Mouse (Mus musculus) hindbrain, embryonic 10.5 days (tissue): ENCODE measurements at regions not wholly inside any gene's neighbourhood (a gene's known extent, or its start where the extent isn't known, plus 50 kb on each side); places are given as distances from the start of the nearest gene placed in this dataset.

Source experiments
- DNase-seq: peaks from one replicate; pipeline ENCODE4 v3.0.0-alpha.2; 2017; ENCODE audit warnings: low spot score
- H3K27ac ChIP-seq: fragments of 300-500 bp; sonication (generic); 2 replicates; pipeline ENCODE4 v1.5.1; 2016; ENCODE audit warnings: mild to moderate bottlenecking, moderate library complexity
- H3K27me3 ChIP-seq: fragments of 300-500 bp; sonication (generic); 2 replicates; pipeline ENCODE4 v1.6.1; 2016; ENCODE audit warnings: mild to moderate bottlenecking; ENCODE audit not compliant: poor library complexity, insufficient read depth, severe bottlenecking
- H3K36me3 ChIP-seq: fragments of 300-500 bp; sonication (generic); 2 replicates; pipeline ENCODE4 v1.6.1; 2016; ENCODE audit warnings: mild to moderate bottlenecking, moderate library complexity
- H3K4me1 ChIP-seq: fragments of 300-500 bp; sonication (generic); replicated peaks from 2 replicates; pipeline ENCODE4 v1.6.1; 2016; ENCODE audit warnings: mild to moderate bottlenecking
- H3K4me3 ChIP-seq: fragments of 300-500 bp; sonication (generic); 2 replicates; pipeline ENCODE4 v1.5.1; 2016; ENCODE audit warnings: mild to moderate bottlenecking, moderate library complexity
- H3K9me3 ChIP-seq: fragments of 300-500 bp; sonication (generic); 2 replicates; pipeline ENCODE4 v1.6.1; 2016; ENCODE audit warnings: mild to moderate bottlenecking, moderate library complexity
- WGBS: fragments of 180-500 bp; shearing (Covaris S2); methylation state at CpG from one replicate; pipeline ENCODE4 v1.1.7; 2016; 5-methylcytosine and 5-hydroxymethylcytosine counted together

DNA sequence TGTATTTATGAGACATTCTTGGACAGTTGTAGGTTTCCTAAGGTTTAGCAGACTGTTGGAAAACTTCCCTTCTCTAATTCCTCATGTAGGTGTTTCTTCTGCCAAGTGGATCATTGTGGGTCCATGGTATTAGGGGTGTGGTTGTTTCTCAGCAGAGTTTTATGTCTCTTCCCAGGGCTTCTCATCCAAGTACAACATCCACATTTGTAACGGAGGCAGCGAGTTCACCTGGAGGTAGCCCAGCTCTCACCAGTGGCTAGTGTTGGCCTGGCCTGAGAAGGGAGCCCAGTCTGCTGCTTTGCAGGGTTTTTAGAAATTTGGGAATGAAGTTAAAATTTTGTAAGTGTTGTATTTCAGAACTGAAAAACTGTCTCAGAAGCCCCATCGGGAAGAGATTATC is 122.4 kb downstream of the Wnt5a start:
- 95% methylated on average over 3 of the region's 3 CpGs for WGBS
- Histone ChIP-seq H3K27me3 (no peaks in the 10 kb centered on the region), H3K4me3 (no peak overlapping the region), H3K9me3 (no peaks in the 10 kb centered on the region), H3K27ac (no peak overlapping the region), H3K4me1 (no peaks in the 10 kb centered on the region), H3K36me3 (no peaks in the 10 kb centered on the region)
- no peak for DNase-seq

DNA sequence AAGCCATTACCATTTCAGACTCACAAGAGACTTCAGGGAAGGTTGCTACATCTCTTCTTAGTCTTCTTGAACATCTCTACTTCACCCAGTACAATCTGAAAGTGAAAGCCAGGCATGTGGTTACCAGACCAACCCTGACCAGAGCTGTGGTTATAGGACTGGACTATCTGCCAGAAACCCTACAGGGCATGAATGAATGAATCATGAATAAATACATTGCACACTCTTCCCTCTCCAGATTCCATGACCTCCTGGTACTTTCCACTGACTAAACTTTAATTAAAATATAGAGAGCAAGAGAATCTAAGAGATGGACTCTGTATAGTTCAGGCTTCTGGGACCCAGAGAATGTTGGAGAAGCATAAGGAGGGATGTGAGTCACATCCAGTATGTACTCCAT is 130.6 kb downstream of the Wnt5a start:
- H3K4me3 ChIP-seq, result no peak overlapping the region
- no peaks in the 10 kb centered on the region for H3K9me3 ChIP-seq
- no peaks in the 10 kb centered on the region for H3K27me3 ChIP-seq
- H3K36me3 ChIP-seq, result no peaks in the 10 kb centered on the region
- no peak overlapping the region for H3K27ac ChIP-seq
- no peak for DNase-seq
- no peaks in the 10 kb centered on the region for H3K4me1 ChIP-seq

DNA sequence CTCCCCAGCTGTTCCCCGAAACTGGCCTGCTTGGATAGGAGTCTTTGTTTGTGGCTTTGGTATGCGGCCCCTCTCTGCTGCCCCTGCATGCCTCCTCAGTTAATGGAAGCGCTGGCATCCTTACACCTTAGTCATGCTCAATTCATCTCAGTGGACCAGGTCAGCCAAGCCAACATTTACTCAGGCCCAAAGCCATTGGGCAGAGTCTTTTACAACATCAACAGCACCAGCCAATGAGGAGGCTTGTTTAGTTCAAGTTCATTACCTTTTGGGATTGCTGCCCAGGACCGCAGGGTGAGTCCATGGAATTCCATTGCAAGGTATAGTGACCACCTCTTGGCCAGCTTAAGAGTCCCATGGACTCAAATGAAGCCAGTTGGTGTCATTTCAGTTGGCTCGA is 134.5 kb downstream of the Wnt5a start:
- DNase-seq, result no peak
- H3K36me3 ChIP-seq, result no peaks in the 10 kb centered on the region
- H3K4me3 ChIP-seq, result no peak overlapping the region
- H3K9me3 ChIP-seq, result no peaks in the 10 kb centered on the region
- H3K27me3 ChIP-seq, result no peaks in the 10 kb centered on the region
- H3K4me1 ChIP-seq, result no peaks in the 10 kb centered on the region
- 83% methylated on average over 5 of the region's 5 CpGs for whole genome bisulfite sequencing
- H3K27ac ChIP-seq, result no peak overlapping the region

DNA sequence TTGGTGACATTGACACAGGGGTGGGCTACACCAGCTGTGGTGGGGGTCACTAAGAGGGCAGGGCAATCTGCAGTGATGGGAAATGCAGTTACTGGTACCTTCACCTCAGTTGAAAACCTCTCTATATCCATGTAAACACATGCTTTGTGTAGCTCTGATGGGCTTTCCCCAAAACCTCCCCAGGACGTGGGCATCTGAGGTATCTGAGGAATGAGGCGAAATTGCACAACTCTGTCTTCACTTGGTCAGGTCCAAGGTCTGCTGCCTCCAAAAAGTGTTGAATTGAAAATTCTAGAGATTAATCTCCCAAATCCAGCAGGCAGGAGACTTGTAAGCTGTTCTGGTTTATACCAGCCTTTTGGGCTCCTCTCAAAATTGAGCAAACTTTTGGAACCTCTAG is 141.3 kb downstream of the Wnt5a start:
- no peak overlapping the region for H3K4me3 ChIP-seq
- no peak overlapping the region for H3K27ac ChIP-seq
- WGBS, result 86% methylated on average over 2 of the region's 2 CpGs
- H3K27me3 ChIP-seq, result no peaks in the 10 kb centered on the region
- H3K36me3 ChIP-seq, result no peaks in the 10 kb centered on the region
- H3K9me3 ChIP-seq, result no peaks in the 10 kb centered on the region
- H3K4me1 ChIP-seq, result 0 out of 2 replicates have a peak, but pooled peaks cover 5% of the 10 kb centered on the region
- DNase-seq, result no peak

DNA sequence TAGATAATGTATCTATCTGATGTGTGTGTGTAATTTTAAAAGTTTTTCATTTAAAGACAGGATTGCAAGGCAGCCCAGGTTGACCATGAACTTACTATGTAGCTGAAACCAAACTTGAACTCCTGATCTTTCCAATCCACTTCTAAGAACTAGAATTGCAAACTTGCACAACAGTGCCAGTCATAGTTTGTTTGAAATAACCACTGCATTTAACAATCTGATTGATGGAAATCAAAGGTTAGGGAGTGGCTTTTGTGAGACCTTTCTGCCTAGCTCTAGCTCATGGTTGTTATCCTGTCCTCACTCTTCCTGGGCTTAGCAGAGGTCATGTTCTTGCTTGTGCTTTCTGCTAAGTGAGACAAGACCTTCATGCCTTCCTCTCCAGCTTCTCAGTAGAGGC is 144.9 kb downstream of the Wnt5a start:
- 0 out of 2 replicates have a peak, but pooled peaks cover 10% of the 10 kb centered on the region for H3K4me1 ChIP-seq
- no peaks in the 10 kb centered on the region for H3K9me3 ChIP-seq
- no peak overlapping the region for H3K4me3 ChIP-seq
- no peak for DNase-seq
- no peaks in the 10 kb centered on the region for H3K27me3 ChIP-seq
- no peak overlapping the region for H3K27ac ChIP-seq
- H3K36me3 ChIP-seq, result no peaks in the 10 kb centered on the region

DNA sequence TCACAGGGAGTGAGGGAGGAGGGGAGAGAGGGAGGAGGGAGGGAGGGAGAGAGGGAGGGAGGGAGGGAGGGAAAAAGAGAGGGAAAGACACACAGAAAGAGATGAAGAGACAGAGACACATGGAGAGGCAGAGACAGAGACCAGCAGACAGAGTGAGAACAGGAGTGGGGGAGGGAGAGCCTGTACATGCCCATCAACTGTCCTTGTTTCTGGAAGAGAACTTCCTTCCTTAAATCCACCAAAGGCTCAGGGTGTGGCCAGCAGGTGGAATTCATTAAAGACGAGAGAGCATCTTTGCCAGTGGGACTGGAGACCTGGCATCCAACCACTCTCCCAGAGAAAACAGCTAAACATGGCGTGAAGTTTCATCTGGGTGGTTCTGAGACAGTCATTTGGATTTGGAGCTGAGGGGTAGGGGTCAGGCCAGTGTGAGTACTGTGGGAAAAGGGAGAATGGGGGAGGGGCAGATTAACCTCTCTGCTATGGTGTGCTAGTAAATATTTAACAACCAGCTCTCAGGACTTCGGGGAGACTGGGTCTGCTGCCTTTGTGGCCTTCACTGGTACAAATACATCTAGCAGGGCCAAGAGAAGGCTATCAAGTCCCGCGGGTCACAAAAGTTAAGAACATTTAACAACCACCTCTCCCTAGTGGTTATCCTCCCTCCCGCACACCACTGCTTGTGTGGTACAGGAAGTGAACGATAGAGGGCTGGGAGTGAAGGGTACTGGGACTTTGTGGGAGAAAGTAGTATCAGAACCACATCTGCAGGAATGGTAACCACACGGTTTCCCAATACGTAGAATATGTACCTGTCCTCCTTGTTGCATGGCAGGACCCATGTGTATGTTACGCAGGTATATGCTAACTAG is 148.7 kb downstream of the Wnt5a start:
- no peaks in the 10 kb centered on the region for H3K9me3 ChIP-seq
- H3K27me3 ChIP-seq, result no peaks in the 10 kb centered on the region
- H3K36me3 ChIP-seq, result no peaks in the 10 kb centered on the region
- 81% methylated on average over 10 of the region's 10 CpGs for WGBS
- DNase-seq, result no peak
- H3K4me3 ChIP-seq, result no peak overlapping the region
- 0 out of 2 replicates have a peak, but pooled peaks cover 10% of the 10 kb centered on the region for H3K4me1 ChIP-seq
- no peak overlapping the region for H3K27ac ChIP-seq

DNA sequence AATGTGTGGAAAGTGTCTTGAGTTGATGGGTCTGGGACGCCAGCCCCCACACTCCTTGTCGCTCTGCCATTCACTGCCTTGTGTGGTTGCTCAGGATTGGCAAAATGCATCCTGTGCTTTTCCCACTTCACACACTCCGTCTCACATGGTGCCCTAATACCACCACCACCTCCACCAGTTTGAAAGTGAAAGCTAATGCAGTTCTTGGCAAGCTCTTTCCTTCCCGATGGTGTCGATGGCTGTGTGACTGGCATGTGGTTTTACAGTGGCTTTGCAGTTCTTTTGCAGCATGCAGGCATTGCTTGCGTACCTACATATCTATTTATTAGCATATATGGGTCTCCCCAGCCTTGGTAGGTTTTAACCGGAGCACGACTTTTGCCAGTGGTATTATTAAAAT is 152.7 kb downstream of the Wnt5a start:
- Histone ChIP-seq H3K27ac (no peak overlapping the region), H3K4me1 (0 out of 2 replicates have a peak, but pooled peaks cover 5% of the 10 kb centered on the region), H3K9me3 (no peaks in the 10 kb centered on the region), H3K36me3 (no peaks in the 10 kb centered on the region), H3K27me3 (no peaks in the 10 kb centered on the region), H3K4me3 (no peak overlapping the region)
- WGBS, result 93% methylated on average over 8 of the region's 8 CpGs
- no peak for DNase-seq

DNA sequence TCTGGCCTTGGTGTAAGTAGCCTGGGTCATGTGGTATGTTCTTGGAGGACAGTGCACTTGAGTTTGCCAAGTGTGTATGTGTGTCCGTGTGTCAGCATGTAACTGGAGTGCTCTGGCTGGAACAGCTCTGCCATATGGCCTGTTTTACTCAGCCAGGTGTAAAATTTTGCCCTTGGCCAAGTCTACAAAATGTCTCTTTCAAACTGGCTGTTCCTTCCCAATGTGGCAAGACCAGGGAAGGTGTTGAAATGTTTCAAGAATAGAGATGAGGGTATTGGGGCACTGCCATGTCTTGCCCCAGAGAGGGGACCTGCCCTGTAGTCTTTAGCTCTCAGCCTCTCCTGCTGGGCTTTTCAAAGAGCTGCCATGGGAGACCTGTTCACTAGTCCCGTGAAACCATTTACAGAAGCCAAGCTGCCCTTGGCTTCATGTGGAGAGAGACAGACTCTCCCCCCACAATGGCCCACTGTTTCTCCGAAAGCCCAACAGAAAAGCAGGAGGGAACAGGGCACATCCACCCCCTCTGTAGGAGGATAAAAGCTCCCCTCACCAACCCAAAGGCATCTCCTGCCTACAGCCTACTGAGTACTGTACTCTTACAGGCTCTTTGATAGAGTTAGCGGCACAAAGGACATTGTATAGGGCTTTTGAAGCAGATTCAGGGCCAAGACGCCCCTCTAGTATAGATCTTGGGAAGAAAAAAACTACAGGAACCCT is 156.5 kb downstream of the Wnt5a start:
- H3K27ac ChIP-seq, result no peak overlapping the region
- 48% methylated on average over 5 of the region's 5 CpGs for WGBS
- DNase-seq, result no peak
- no peaks in the 10 kb centered on the region for H3K27me3 ChIP-seq
- no peaks in the 10 kb centered on the region for H3K36me3 ChIP-seq
- peaks cover 14% of the 10 kb centered on the region for H3K4me1 ChIP-seq
- H3K9me3 ChIP-seq, result no peaks in the 10 kb centered on the region
- no peak overlapping the region for H3K4me3 ChIP-seq

DNA sequence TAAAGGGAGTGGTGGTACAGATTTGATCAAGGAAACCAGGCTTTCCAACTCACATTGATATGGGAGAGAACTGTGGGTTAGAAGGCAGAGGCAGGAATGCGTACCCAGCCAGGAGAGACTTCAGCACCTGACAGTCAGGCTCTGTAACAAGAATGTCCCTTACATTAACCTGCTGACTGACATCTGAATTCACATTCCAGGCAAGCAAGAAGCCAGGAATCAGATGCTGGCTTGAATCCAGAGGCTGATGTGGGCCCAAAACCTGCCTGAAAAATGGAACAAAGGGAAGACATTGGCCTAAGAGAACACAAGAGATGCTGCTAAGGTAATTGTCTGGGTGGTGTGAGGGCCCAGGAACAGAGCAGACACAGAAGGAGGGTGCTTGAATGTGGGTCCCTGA is 158.8 kb downstream of the Wnt5a start:
- H3K4me1 ChIP-seq, result peaks cover 14% of the 10 kb centered on the region
- H3K4me3 ChIP-seq, result no peak overlapping the region
- 88% methylated on average over 1 of the region's 1 CpGs for WGBS
- peak overlapping the region; percentile 64; the same call in 1 of the 2 replicates for H3K27ac ChIP-seq
- H3K36me3 ChIP-seq, result no peaks in the 10 kb centered on the region
- H3K9me3 ChIP-seq, result no peaks in the 10 kb centered on the region
- no peaks in the 10 kb centered on the region for H3K27me3 ChIP-seq
- no peak for DNase-seq

DNA sequence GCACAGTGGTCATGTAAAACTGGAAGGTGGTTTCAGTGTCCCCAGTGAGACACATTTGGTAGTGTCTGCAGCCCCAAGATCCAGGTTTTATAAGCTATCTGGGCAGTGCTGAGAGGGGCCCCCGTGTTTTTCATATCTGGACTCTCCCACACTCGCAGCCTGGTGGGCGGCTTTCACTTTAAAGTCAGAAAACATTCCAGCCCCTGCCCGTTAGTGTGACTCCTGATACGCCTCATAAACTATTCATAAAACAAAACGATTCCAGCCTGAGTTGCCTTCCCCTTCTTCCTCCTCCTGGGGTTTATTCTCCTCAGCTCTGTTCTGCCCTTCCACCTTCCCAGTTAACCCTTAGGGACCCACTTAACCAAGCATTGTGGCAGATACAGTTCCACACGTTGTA is 159.6 kb downstream of the Wnt5a start:
- no peaks in the 10 kb centered on the region for H3K36me3 ChIP-seq
- DNase-seq, result no peak
- no peaks in the 10 kb centered on the region for H3K9me3 ChIP-seq
- H3K27me3 ChIP-seq, result no peaks in the 10 kb centered on the region
- WGBS, result 27% methylated on average over 7 of the region's 7 CpGs
- peak overlapping the region; percentile 64 for H3K27ac ChIP-seq
- peaks cover 14% of the 10 kb centered on the region for H3K4me1 ChIP-seq
- H3K4me3 ChIP-seq, result no peak overlapping the region

DNA sequence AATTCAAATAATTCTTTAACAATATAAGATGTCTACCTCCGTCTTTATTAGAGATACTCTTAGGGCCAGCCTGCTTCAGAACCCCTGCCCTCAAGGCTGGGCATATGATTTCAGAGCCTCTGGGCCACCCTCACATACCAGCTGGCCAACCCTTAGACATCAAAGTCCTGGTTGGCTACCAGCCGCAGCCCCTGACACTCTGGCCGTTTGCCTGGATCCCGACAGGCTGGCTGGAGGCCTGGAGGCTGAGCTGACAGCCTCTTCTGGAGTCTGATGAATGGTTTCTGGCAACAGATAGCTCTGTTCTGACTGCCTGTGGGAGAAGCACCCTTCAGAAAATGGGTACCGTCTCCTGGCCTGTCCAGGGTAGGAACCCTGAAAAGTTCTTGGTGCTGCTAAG is 170.9 kb downstream of the Wnt5a start:
- 72% methylated on average over 5 of the region's 5 CpGs for WGBS
- Histone ChIP-seq H3K4me3 (no peak overlapping the region), H3K4me1 (no peaks in the 10 kb centered on the region), H3K27me3 (no peaks in the 10 kb centered on the region), H3K36me3 (no peaks in the 10 kb centered on the region), H3K27ac (no peak overlapping the region), H3K9me3 (no peaks in the 10 kb centered on the region)
- no peak for DNase-seq

DNA sequence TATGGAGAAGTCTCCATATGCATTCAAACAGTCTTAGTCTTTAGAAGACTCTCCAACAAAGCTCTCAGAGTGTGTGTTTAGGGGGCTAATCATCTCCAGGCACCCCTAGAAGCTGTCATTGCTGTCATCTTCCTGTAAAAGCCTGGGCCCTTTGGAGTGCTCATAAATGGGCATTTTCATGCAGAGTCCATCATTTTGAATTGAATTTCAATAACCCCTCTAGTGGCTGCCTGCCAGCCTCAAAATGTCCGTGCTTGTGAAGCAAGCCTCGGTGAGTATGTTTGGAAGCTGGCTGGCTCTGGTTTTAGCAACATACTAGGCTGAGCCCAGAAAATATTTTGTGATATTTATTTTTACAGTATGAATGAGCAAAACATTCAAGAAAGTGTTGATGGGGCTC is 195.2 kb downstream of the Wnt5a start:
- Histone ChIP-seq H3K27ac (no peak overlapping the region), H3K27me3 (no peaks in the 10 kb centered on the region), H3K9me3 (no peaks in the 10 kb centered on the region), H3K4me3 (no peak overlapping the region), H3K36me3 (no peaks in the 10 kb centered on the region), H3K4me1 (0 out of 2 replicates have a peak, but pooled peaks cover 2% of the 10 kb centered on the region)
- WGBS, result 86% methylated on average over 2 of the region's 2 CpGs
- DNase-seq, result no peak

DNA sequence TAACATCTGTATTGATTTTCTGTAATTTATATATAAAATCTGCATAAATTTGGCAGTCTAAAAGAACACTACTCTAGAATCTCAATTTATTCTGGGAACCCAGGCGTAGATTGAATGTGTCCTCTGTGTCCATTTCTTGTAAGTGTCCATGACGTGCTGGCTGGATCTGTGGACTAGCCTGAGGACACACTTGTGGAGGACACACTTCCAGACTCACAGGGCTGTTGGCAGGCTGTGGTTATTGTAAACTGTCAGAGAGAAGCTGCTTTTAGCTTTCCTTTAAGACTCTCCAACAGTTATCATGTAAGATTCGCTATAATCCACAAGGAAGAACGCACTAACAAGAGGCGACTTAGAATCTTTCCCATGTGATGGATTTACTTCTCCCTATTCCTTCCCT is 200.2 kb downstream of the Wnt5a start:
- H3K27me3 ChIP-seq, result no peaks in the 10 kb centered on the region
- H3K4me1 ChIP-seq, result peaks cover 6% of the 10 kb centered on the region; the same call in 1 of the 2 replicates
- H3K9me3 ChIP-seq, result no peaks in the 10 kb centered on the region
- H3K4me3 ChIP-seq, result no peak overlapping the region
- 95% methylated on average over 5 of the region's 5 CpGs for WGBS
- DNase-seq, result no peak
- H3K27ac ChIP-seq, result no peak overlapping the region
- no peaks in the 10 kb centered on the region for H3K36me3 ChIP-seq
